Mouse (Mus musculus): ENCODE measurements around the gene Cds2. TPM values are rescaled to one million over a fixed set of nuclear protein-coding genes. Genes with fewer than 3 reads are reported as not detected.
"Not testable (repeated sequence)": the region's sequence is repeated elsewhere in the genome, so short reads cannot be mapped to it uniquely, and the experiment has no call there.

The Cds2 gene
- total RNA-seq, 2 experiments from 2014 or later = 63.9 to 73.8 TPM

GRCm38 (mm10) chr2:132266086-132266485, 3.1 kb downstream of the Cds2 start:
- DNase-seq = no peak

- no peak for DNase-seq
These were observed 6.3 kb downstream of the Cds2 start for GRCm38 (mm10) chr2:132269217-132269616.

GRCm38 (mm10) chr2:132270331-132270951, 7.5 kb downstream of the Cds2 start:
- DNase-seq = no peak

GRCm38 (mm10) chr2:132272694-132273389, 9.9 kb downstream of the Cds2 start:
- DNase-seq = no peak

GRCm38 (mm10) chr2:132275527-132275926, 12.6 kb downstream of the Cds2 start:
- DNase-seq = no peak

- DNase-seq = no peak
These were observed 13.3 kb downstream of the Cds2 start for GRCm38 (mm10) chr2:132276249-132276648.

GRCm38 (mm10) chr2:132278273-132278853, 15.4 kb downstream of the Cds2 start:
- no peak for DNase-seq

GRCm38 (mm10) chr2:132279336-132279882, 16.5 kb downstream of the Cds2 start:
- DNase-seq = no peak

GRCm38 (mm10) chr2:132279978-132280377, 17.0 kb downstream of the Cds2 start:
- DNase-seq = no peak

- no peak for DNase-seq
These were observed 17.7 kb downstream of the Cds2 start for GRCm38 (mm10) chr2:132280518-132281120.

- no peak for DNase-seq
These were observed 18.9 kb downstream of the Cds2 start for GRCm38 (mm10) chr2:132281560-132282452.

GRCm38 (mm10) chr2:132282453-132283174, 19.7 kb downstream of the Cds2 start:
- peak; percentile 40 for DNase-seq

- no peak for DNase-seq
These were observed 20.5 kb downstream of the Cds2 start for GRCm38 (mm10) chr2:132283236-132284070.

- DNase-seq = peak; percentile 75
These were observed 21.7 kb downstream of the Cds2 start for GRCm38 (mm10) chr2:132284492-132285139.

- DNase-seq = not testable (repeated sequence)
These were observed 22.8 kb downstream of the Cds2 start for GRCm38 (mm10) chr2:132285722-132286121.

GRCm38 (mm10) chr2:132286376-132287076, 23.6 kb downstream of the Cds2 start:
- peak; percentile 56 for DNase-seq

- DNase-seq = not testable (repeated sequence)
These were observed 26.3 kb downstream of the Cds2 start for GRCm38 (mm10) chr2:132289213-132289612.

GRCm38 (mm10) chr2:132290808-132291207, 27.9 kb downstream of the Cds2 start:
- DNase-seq = no peak

- no peak for DNase-seq
These were observed 28.3 kb downstream of the Cds2 start for GRCm38 (mm10) chr2:132291265-132291664.
